Comparison of ENCODE assay signal across 8 mouse cellular contexts in the genomic region with DNA sequence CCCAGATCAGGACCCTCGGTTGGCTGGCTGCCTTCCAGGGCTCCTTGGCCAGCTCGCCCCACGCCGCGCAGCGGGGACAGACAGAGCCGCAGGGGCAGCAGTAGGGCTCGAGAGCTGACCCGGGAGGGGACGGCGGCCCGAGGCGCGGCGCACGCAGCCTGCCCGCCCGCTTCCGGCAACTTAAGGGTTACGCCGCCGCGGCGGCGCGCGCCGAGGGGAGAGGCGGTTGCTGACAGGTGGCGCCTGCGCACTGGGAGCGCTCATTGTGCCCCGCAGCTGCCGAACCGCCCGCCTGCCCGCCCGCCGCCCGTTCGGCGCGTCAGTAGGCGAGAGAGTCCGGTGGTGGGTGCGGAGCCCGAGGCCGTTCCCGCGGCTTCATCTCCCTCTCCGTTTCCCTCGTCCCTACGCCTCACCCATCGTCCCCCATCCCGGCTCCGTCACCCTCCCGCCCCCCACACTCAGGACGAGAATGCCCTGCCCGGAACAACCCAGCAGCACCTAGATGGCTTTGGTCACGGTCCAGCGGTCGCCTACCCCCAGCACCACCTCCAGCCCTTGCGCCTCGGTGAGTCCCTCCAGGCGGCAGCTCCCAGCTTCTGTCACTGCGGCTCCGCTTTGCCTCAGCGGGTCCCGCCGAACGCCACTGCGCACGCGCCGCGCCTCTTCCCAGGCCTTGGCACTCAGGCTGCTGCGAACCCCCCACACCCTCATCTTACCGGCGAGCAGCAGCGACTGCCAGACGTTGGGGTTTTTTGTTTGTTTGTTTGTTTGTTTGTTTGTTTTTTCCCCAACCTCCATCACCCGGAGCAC. TPM values are rescaled to one million over a fixed set of nuclear protein-coding genes. Genes with fewer than 3 reads are reported as not detected.
DNase-seq lines count a peak whose midpoint lies in the region; ATAC-seq and TF ChIP-seq lines count a peak whose summit lies in the region.

A gene (plus strand): TSS at position 337 of the 810 bp plus-strand sequence.

- H3K27me3 ChIP-seq in lung, embryonic 15.5 days, result no peaks in the 10 kb centered on the region
- no peaks in the 10 kb centered on the region for H3K27me3 ChIP-seq in thymus, adult 2 months (ENCODE audit: control insufficient read depth, insufficient read depth, low read length)

- H3K27ac ChIP-seq in lung, embryonic 15.5 days, result peak within 1 kb of the TSS; percentile 90
- H3K27ac ChIP-seq in thymus, adult 2 months (ENCODE audit: control insufficient read depth, insufficient read depth, low read length), result peak within 1 kb of the TSS; percentile 67

- peak within 1 kb of the TSS; percentile 93 for H3K4me2 ChIP-seq in lung, embryonic 15.5 days

- no peak; the same call in 1 of the 2 replicates for TF ChIP-seq CTCF in thymus, adult 2 months (IDR thresholded peaks at IDR 0.05; ENCODE audit: borderline replicate concordance, control insufficient read depth, extremely low read depth, insufficient read depth, low read length, poor library complexity)

- TF ChIP-seq POLR2A in thymus, adult 2 months (IDR thresholded peaks at IDR 0.05; ENCODE audit: control insufficient read depth, extremely low read depth, insufficient read depth, low read length, poor library complexity), result no peak

- 0% methylated on average over 79 of the region's 82 CpGs for WGBS in lung, embryonic 15.5 days
- under 1% methylated on average over 82 of the region's 82 CpGs for WGBS in thymus, adult 2 months

- H3K4me1 ChIP-seq in lung, embryonic 15.5 days, result peaks cover 14% of the 10 kb centered on the region
- peaks cover 3% of the 10 kb centered on the region; the same call in 1 of the 2 replicates for H3K4me1 ChIP-seq in thymus, adult 2 months (replicated peaks; ENCODE audit: control insufficient read depth, insufficient read depth, low read length)

- peak; percentile 83 for ATAC-seq in frontal cortex, adult (ENCODE audit: low TSS enrichment)
- peak; percentile 53 to 72 for ATAC-seq in hematopoietic stem cell, adult 5-6 weeks (replicated peaks in 1 of 2; ENCODE audit: insufficient read depth in 1 of 2, low FRiP score in 2 of 2, low TSS enrichment in 1 of 2, low read depth in 1 of 2, poor library complexity in 2 of 2, severe bottlenecking in 2 of 2)
- peak; percentile 87 for ATAC-seq in lung, embryonic 15.5 days (ENCODE audit: borderline replicate concordance, extremely low read depth, low FRiP score, low TSS enrichment)

- DNase-seq in MN1 (ENCODE audit: low spot score), result peak; percentile 91
- peak; percentile 77 for DNase-seq in cerebellum, adult 8-10 months
- peak; percentile 39 for DNase-seq in layer of hippocampus, adult 9-10 months (ENCODE audit: low spot score)
- DNase-seq in ovary, adult 18-20 months (ENCODE audit: low spot score), result peak; percentile 68
- DNase-seq in thymus, adult 2 months, result peak; percentile 82

- H3K9ac ChIP-seq in lung, embryonic 15.5 days, result peak within 1 kb of the TSS; percentile 85

- no peaks in the 10 kb centered on the region for H3K9me3 ChIP-seq in lung, embryonic 15.5 days

- no peaks in the 10 kb centered on the region for H3K36me3 ChIP-seq in lung, embryonic 15.5 days
- no peaks in the 10 kb centered on the region for H3K36me3 ChIP-seq in thymus, adult 2 months (ENCODE audit: control insufficient read depth, insufficient read depth, low read length)

- peak within 1 kb of the TSS; percentile 97 for H3K4me3 ChIP-seq in lung, embryonic 15.5 days
- peak within 1 kb of the TSS; percentile 60 for H3K4me3 ChIP-seq in thymus, adult 2 months (ENCODE audit: control insufficient read depth, insufficient read depth, low read length)

RNA-seq across cellular contexts. Expression of the gene that starts here (rescaled TPM):
- total RNA-seq in hematopoietic stem cell, adult 5-6 weeks (2017), result 45.0 and 68.9 TPM in 2 replicates
- polyA plus RNA-seq in lung, embryonic 15.5 days (2015; fragmentation: Nextera tagmentation; extraction: Ambion mirVana), result 11.3 and 14.3 TPM in 2 replicates
- 28.6 and 30.0 TPM in 2 replicates for polyA plus RNA-seq in thymus, adult 2 months (2012; rRNA removed)

Comparison
In these comparisons a context has a peak if more than half of its experiments do, and no peak if none do; other contexts are left out.
1. Peak in every context shown above with its lines: DNase-seq, ATAC-seq, H3K4me3 ChIP-seq and H3K27ac ChIP-seq.
2. DNase-seq: peak in every context shown above with its lines; median percentile 91 in MN1; 82 in thymus, adult 2 months; 77 in cerebellum, adult 8-10 months; 68 in ovary, adult 18-20 months; 39 in layer of hippocampus, adult 9-10 months.